ENCODE assay signal across 9 mouse cellular contexts in the genomic region with DNA sequence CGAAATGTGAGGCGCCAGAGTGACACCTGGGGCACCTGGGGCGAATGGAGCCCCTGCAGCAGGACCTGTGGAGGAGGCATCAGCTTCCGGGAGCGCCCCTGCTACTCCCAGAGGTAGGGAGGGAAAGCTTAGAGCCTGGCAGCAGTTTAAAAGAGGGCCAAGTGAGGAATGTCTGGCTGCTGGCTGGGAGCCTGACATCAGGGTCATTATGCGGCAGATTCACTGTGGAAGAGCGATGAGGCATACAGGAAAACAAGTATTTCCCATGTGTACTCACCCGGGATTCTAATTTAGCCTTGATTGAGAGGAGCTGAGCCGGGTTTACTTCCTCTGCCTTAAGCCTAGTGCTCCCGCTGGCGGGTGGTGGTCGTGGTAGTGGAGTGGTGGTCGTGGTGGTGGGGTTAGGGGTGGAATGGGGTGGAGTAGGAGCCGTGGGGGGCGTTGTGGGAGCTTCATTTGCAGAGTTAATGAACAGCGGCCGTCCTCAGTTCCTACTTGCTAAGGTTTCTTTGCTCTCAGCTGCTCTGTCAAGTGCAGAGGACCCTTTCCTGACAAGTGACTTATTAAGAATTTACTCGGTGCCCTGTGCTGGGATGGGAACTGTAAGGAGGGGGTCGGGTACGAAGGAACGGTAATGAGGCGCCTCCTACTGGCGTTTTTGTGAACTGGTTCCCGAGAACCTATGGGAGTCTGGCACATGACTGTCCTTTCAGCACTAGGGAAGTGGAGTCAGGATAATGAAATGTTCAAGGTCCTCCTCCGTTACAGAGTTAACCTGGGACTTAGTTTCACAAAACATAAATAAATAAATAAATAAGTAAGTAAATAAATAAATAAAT. TPM values are rescaled to one million over a fixed set of nuclear protein-coding genes. Genes with fewer than 3 reads are reported as not detected.
DNase-seq lines count a peak whose midpoint lies in the region; ATAC-seq and TF ChIP-seq lines count a peak whose summit lies in the region.
"Had no signal": no experiment of that assay in that cellular context is flagged by ENCODE, and none has a peak within 500 bp of the region (broad histone marks: within the 10 kb centered on the region; RNA-seq: fewer than 3 reads in every experiment).

No protein-coding gene starts in this region.

- H3K4me1 ChIP-seq in forebrain, embryonic 12.5 days = peaks cover 17% of the 10 kb centered on the region
- H3K4me1 ChIP-seq in hindbrain, embryonic 15.5 days (replicated peaks) = peaks cover 11% of the 10 kb centered on the region
- H3K4me1 ChIP-seq in midbrain, postnatal 0 days (ENCODE audit: insufficient read depth, low read length) = peaks cover 6% of the 10 kb centered on the region; the same call in 1 of the 2 replicates

- peak; percentile 73 for TF ChIP-seq CTCF in midbrain, postnatal 0 days (IDR thresholded peaks at IDR 0.05)

- H3K4me3 ChIP-seq in forebrain, embryonic 12.5 days (replicated peaks) = peak overlapping the region; percentile 14
- no peak overlapping the region for H3K4me3 ChIP-seq in hindbrain, embryonic 15.5 days
- H3K4me3 ChIP-seq in midbrain, postnatal 0 days (ENCODE audit: low read depth, low read length) = no peak overlapping the region
- H3K4me3 ChIP-seq: erythroblast, embryonic 14.5 days had no signal

- DNase-seq in left cerebral cortex, postnatal 4 days = peak; percentile 76
- DNase-seq in left cerebral cortex, postnatal 36 days (ENCODE audit: low spot score in 2 of 2) = no peak
- peak; percentile 86 for DNase-seq in adrenal gland, postnatal 10 days
- DNase-seq in liver = peak; percentile 71
- DNase-seq in midbrain, postnatal 0 days (ENCODE audit: low spot score) = peak; percentile 78

- 7% methylated on average over 25 of the region's 25 CpGs for WGBS in forebrain, embryonic 12.5 days
- WGBS in hindbrain, embryonic 15.5 days = 4% methylated on average over 25 of the region's 25 CpGs
- 7% methylated on average over 25 of the region's 25 CpGs for WGBS in midbrain, postnatal 0 days

- H3K9me3 ChIP-seq in forebrain, embryonic 12.5 days = no peaks in the 10 kb centered on the region
- H3K9me3 ChIP-seq in hindbrain, embryonic 15.5 days = no peaks in the 10 kb centered on the region
- no peaks in the 10 kb centered on the region for H3K9me3 ChIP-seq in midbrain, postnatal 0 days (ENCODE audit: low read length)

- H3K36me3 ChIP-seq in forebrain, embryonic 12.5 days (replicated peaks) = no peaks in the 10 kb centered on the region
- no peaks in the 10 kb centered on the region for H3K36me3 ChIP-seq in hindbrain, embryonic 15.5 days
- no peaks in the 10 kb centered on the region for H3K36me3 ChIP-seq in midbrain, postnatal 0 days (ENCODE audit: insufficient read depth, low read length)

- peak overlapping the region; percentile 47 for H3K4me2 ChIP-seq in forebrain, embryonic 12.5 days
- peak overlapping the region; percentile 49 for H3K4me2 ChIP-seq in hindbrain, embryonic 15.5 days
- H3K4me2 ChIP-seq in midbrain, postnatal 0 days (ENCODE audit: low read depth, low read length, poor library complexity, severe bottlenecking) = peak overlapping the region; percentile 29

- ATAC-seq in forebrain, embryonic 12.5 days (ENCODE audit: low FRiP score) = peak; percentile 63
- peak; percentile 57; the same call in 1 of the 2 replicates for ATAC-seq in hindbrain, embryonic 15.5 days (ENCODE audit: low FRiP score, low read depth)
- ATAC-seq in midbrain, postnatal 0 days (ENCODE audit: low FRiP score) = no peak
- no peak for ATAC-seq in erythroblast, adult 5-6 weeks (replicated peaks; ENCODE audit: low FRiP score, poor library complexity, severe bottlenecking)

- H3K9ac ChIP-seq in forebrain, embryonic 12.5 days = no peak overlapping the region
- H3K9ac ChIP-seq in hindbrain, embryonic 15.5 days = no peak overlapping the region
- no peak overlapping the region for H3K9ac ChIP-seq in midbrain, postnatal 0 days (replicated peaks; ENCODE audit: low read length, poor library complexity, severe bottlenecking)

- H3K27ac ChIP-seq in forebrain, embryonic 12.5 days = 0 out of 2 replicates have a peak overlapping the region, but pooled peaks have one; percentile 56
- H3K27ac ChIP-seq in hindbrain, embryonic 15.5 days (replicated peaks) = no peak overlapping the region
- H3K27ac ChIP-seq in midbrain, postnatal 0 days (ENCODE audit: low read depth, low read length) = no peak overlapping the region

- intact Hi-C loops in left cerebral cortex, postnatal 4 days (cut with DNase I) = no loop called here
- intact Hi-C loops in left cerebral cortex, postnatal 36 days (cut with DNase I) = no loop called here

- H3K27me3 ChIP-seq in forebrain, embryonic 12.5 days = no peaks in the 10 kb centered on the region
- H3K27me3 ChIP-seq in hindbrain, embryonic 15.5 days = no peaks in the 10 kb centered on the region
- no peaks in the 10 kb centered on the region for H3K27me3 ChIP-seq in midbrain, postnatal 0 days (ENCODE audit: insufficient read depth, low read length)

RNA-seq across cellular contexts. Expression of gene Papln, which starts 7.2 kb away (rescaled TPM):
- 10 to 100 TPM in 1 of 2 experiments, 1 to 10 TPM in 1; 9.5 to 10.5 TPM for total RNA-seq in left cerebral cortex, postnatal 4 days (2021)
- total RNA-seq in left cerebral cortex, postnatal 36 days (2021) = 10 to 100 TPM in 1 of 2 experiments, 1 to 10 TPM in 1; 7.4 to 11.5 TPM
- total RNA-seq in adrenal gland, postnatal 10 days (2021) = 1 to 10 TPM; 7.1 to 9.1 TPM
- polyA plus RNA-seq in forebrain, embryonic 12.5 days (2016; fragmentation: Nextera tagmentation; extraction: Ambion mirVana) = 0.12 and 0.23 TPM in 2 replicates
- 0.32 and 0.52 TPM in 2 replicates for polyA plus RNA-seq in hindbrain, embryonic 15.5 days (2015; fragmentation: Nextera tagmentation; extraction: Ambion mirVana)
- total RNA-seq in midbrain, postnatal 0 days (2014; rRNA removed) = 2.4 and 2.7 TPM in 2 replicates
- polyA plus RNA-seq in midbrain, postnatal 0 days (2015; fragmentation: Nextera tagmentation; extraction: Ambion mirVana) = 0.33 and 0.37 TPM in 2 replicates
- total RNA-seq in erythroblast, adult 5-6 weeks (2015; ENCODE audit: low replicate concordance) = not detected in 2 replicates
- total RNA-seq in erythroblast, adult 5-6 weeks (2017; ENCODE audit: low replicate concordance) = not detected in 2 replicates
- polyA plus RNA-seq: erythroblast, embryonic 14.5 days had no signal

Comparison
In these comparisons a context has a peak if more than half of its experiments do, and no peak if none do; other contexts are left out.
1. DNase-seq: peak in left cerebral cortex, postnatal 4 days (single experiment), adrenal gland, postnatal 10 days (single experiment), liver (single experiment) and midbrain, postnatal 0 days (single experiment); none in left cerebral cortex, postnatal 36 days (0 of 2).
2. ATAC-seq: peak in forebrain, embryonic 12.5 days (single experiment) and hindbrain, embryonic 15.5 days (single experiment); none in midbrain, postnatal 0 days (single experiment) and erythroblast, adult 5-6 weeks (single experiment).
3. Peak in every context shown above with its lines, with median percentiles within 50 percentile points of each other: H3K4me2 ChIP-seq.